Mouse (Mus musculus) kidney, embryonic 14.5 days (tissue): ENCODE results near the gene Rfng. TPM values are rescaled to one million over a fixed set of nuclear protein-coding genes. Genes with fewer than 3 reads are reported as not detected.

Source experiments
- ATAC-seq: fragments of 200-750 bp; cut with Nextera tagmentation; 2 replicates; pipeline ENCODE4 v1.8.0; 2017; ENCODE audit warnings: moderate number of reproducible peaks, mild to moderate bottlenecking, moderate TSS enrichment, moderate library complexity; ENCODE audit not compliant: low FRiP score, low TSS enrichment
- H3K27ac ChIP-seq: fragments of 300-500 bp; sonication (generic); 2 replicates; pipeline ENCODE4 v1.5.1; 2014; ENCODE audit warnings: low read depth, mild to moderate bottlenecking, low read length, moderate library complexity, mixed read lengths
- H3K27me3 ChIP-seq: fragments of 300-500 bp; sonication (generic); 2 replicates; pipeline ENCODE4 v1.6.1; 2014; ENCODE audit warnings: mild to moderate bottlenecking, low read length; ENCODE audit not compliant: control insufficient read depth, insufficient read depth
- H3K36me3 ChIP-seq: fragments of 300-500 bp; sonication (generic); 2 replicates; pipeline ENCODE4 v1.6.1; 2014; ENCODE audit warnings: low read length, mixed read lengths; ENCODE audit not compliant: control insufficient read depth, insufficient read depth
- H3K4me1 ChIP-seq: fragments of 300-500 bp; sonication (generic); 2 replicates; pipeline ENCODE4 v1.6.1; 2014; ENCODE audit warnings: low read length, mixed read lengths; ENCODE audit not compliant: control insufficient read depth, insufficient read depth
- H3K4me2 ChIP-seq: fragments of 300-500 bp; sonication (generic); replicated peaks from 2 replicates; pipeline ENCODE4 v1.6.1; 2014; ENCODE audit warnings: low read depth, mild to moderate bottlenecking, low read length
- H3K4me3 ChIP-seq: fragments of 300-500 bp; sonication (generic); 2 replicates; pipeline ENCODE4 v1.5.1; 2014; ENCODE audit warnings: mild to moderate bottlenecking, low read length
- H3K9ac ChIP-seq: fragments of 300-500 bp; sonication (generic); 2 replicates; pipeline ENCODE4 v1.6.1; 2014; ENCODE audit warnings: low read depth, mild to moderate bottlenecking, low read length, moderate library complexity
- H3K9me3 ChIP-seq: fragments of 300-500 bp; sonication (generic); 2 replicates; pipeline ENCODE4 v1.6.1; 2016; ENCODE audit warnings: low read length; ENCODE audit not compliant: control insufficient read depth
- WGBS: fragments of 180-500 bp; shearing (Covaris S2); extraction: QIAGEN DNeasy Blood & Tissue Kit; methylation state at CpG from one replicate; pipeline ENCODE4 v1.1.7; 2014; 5-methylcytosine and 5-hydroxymethylcytosine counted together
- polyA plus RNA-seq: library from polyadenylated mRNA; unstranded; fragments of >200 nt; fragmentation: Nextera tagmentation; extraction: Ambion mirVana; gene quantifications from 2 replicates; pipeline ENCODE4 v1.2.1, GENCODE M21; 2014

The Rfng gene
- polyA plus RNA-seq, 1 experiment from 2014 or later: 26.2 TPM

DNA sequence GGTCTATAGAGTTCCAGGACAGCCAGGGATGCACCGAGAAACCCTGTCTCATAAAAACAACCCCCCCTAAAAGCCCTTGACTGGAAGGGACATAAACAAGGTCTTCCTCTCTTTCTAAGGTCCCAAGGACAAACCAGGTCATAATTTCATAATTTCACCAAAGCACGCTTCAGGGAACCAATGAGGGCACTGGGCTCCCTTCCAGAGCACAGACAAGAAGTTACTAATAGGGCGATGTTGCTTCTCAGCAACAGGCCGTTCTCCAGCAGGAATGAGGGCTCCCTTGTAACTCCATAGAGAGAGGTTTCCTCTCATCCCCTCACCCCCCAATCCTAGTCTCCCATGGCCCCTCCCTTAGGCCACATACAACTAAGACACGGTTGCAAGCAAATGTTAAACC is 43.0 kb downstream of the Rfng start:
- H3K9ac ChIP-seq: no peak overlapping the region
- no peak overlapping the region for H3K27ac ChIP-seq
- H3K4me2 ChIP-seq: no peak overlapping the region
- no peaks in the 10 kb centered on the region for H3K27me3 ChIP-seq
- H3K4me1 ChIP-seq: no peaks in the 10 kb centered on the region
- no peak overlapping the region for H3K4me3 ChIP-seq
- no peaks in the 10 kb centered on the region for H3K36me3 ChIP-seq
- H3K9me3 ChIP-seq: no peaks in the 10 kb centered on the region
- ATAC-seq: no peak
- WGBS: 89% methylated on average over 5 of the region's 5 CpGs

DNA sequence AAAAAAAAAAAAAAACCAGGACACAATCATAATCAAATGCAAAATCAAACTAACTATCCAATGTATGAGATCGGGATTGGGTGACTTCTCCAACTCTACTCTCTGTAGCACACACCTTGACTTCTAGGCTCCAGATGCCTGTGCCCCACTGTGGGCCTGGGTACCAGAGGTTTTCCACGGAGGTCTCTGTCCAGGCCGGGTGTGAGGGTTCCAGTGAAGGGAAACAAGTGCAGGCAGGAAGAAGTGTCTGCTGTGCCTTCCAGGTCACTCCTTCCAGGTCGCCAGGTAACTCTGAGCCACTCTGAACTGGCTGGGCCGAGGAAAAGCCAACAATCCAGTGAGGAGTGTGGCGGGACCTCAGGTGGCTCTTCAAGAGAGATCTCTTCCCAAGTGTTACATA is 47.6 kb downstream of the Rfng start:
- H3K36me3 ChIP-seq: no peaks in the 10 kb centered on the region
- no peak for ATAC-seq
- no peak overlapping the region for H3K4me3 ChIP-seq
- H3K9ac ChIP-seq: no peak overlapping the region
- H3K4me1 ChIP-seq: 0 out of 2 replicates have a peak, but pooled peaks cover 5% of the 10 kb centered on the region
- no peak overlapping the region for H3K27ac ChIP-seq
- 69% methylated on average over 6 of the region's 6 CpGs for WGBS
- H3K9me3 ChIP-seq: no peaks in the 10 kb centered on the region
- H3K4me2 ChIP-seq: no peak overlapping the region
- H3K27me3 ChIP-seq: no peaks in the 10 kb centered on the region

- H3K27ac ChIP-seq: no peak overlapping the region
Observed at GRCm38 (mm10) chr11:120733521-120733920, 50.5 kb downstream of the Rfng start.

DNA sequence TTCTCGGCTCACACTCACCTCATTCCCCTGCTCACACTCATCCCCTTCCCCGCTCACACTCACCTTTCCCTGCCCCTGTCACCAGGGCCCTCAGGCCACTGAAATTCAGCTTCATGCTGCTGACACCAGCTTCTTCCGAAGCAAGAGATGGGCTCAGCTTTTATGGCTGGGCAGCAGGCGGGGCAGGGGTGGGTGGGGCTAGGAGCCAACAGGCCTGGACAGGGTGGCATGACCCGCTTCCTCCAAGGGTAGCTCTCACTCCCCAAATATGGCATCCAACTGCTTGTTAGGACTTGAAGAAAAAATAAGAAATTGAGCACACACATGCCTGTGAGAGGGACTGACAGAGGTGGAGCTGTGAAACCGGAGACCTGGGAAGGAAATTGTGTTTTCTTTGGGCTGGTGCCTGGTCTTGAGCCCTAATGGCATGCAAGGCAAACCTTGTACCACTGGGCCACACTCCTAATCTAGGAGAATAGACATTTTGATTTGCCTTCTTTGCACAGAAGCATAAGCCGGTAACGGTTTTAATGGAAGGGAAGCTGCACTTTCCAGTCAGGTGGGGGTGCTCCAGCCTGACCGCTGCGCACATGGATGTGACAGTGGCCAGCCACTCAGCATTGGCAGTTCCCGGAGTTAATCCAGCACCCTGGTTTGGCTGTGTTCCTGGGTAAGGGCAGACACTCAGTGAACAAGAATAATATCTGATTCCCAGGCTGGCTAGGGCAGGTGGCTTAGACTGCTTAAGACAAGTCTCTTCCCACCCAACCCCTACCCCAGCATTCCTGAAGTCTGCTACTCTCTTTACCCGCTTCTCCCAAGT is 51.9 kb downstream of the Rfng start, which contains the start of gene Cbr2:
TSS of gene Cbr2 (minus strand) at position 257 of the 823 bp plus-strand sequence.
- Histone ChIP-seq H3K27me3 (no peaks in the 10 kb centered on the region), H3K9me3 (no peaks in the 10 kb centered on the region), H3K9ac (no peak within 1 kb of the TSS), H3K4me1 (0 out of 2 replicates have a peak, but pooled peaks cover 5% of the 10 kb centered on the region), H3K4me3 (no peak within 1 kb of the TSS), H3K27ac (no peak within 1 kb of the TSS), H3K4me2 (no peak within 1 kb of the TSS), H3K36me3 (no peaks in the 10 kb centered on the region)
- 63% methylated on average over 12 of the region's 12 CpGs for WGBS
- no peak for ATAC-seq

More at GRCm38 (mm10) chr11:120733521-120733920, 50.5 kb downstream of the Rfng start:
- Histone ChIP-seq H3K4me3 (no peak overlapping the region), H3K9ac (no peak overlapping the region), H3K4me2 (no peak overlapping the region), H3K9me3 (no peaks in the 10 kb centered on the region), H3K27me3 (no peaks in the 10 kb centered on the region), H3K4me1 (0 out of 2 replicates have a peak, but pooled peaks cover 5% of the 10 kb centered on the region), H3K36me3 (no peaks in the 10 kb centered on the region)
- no peak for ATAC-seq
- WGBS: 57% methylated on average over 6 of the region's 6 CpGs

GRCm38 (mm10) chr11:120731395-120731794 is 52.6 kb downstream of the Rfng start:
- WGBS: 91% methylated on average over 1 of the region's 1 CpGs
- Histone ChIP-seq H3K36me3 (no peaks in the 10 kb centered on the region), H3K4me2 (no peak overlapping the region), H3K4me3 (no peak overlapping the region), H3K4me1 (peaks cover 8% of the 10 kb centered on the region; the same call in 1 of the 2 replicates), H3K27me3 (no peaks in the 10 kb centered on the region), H3K9me3 (no peaks in the 10 kb centered on the region), H3K9ac (no peak overlapping the region), H3K27ac (no peak overlapping the region)
- ATAC-seq: no peak

Other genes starting within 250 kb of the Rfng start
- gene Mcrip1, start 234.5 kb downstream of the Rfng start, polyA plus RNA-seq: 236 and 265 TPM in 2 replicates
- 0.58 and 0.89 TPM in 2 replicates for gene Ppp1r27, start 233.1 kb downstream of the Rfng start, polyA plus RNA-seq
- 558 and 716 TPM in 2 replicates for gene P4hb, start 211.0 kb downstream of the Rfng start, polyA plus RNA-seq
- gene Arhgdia, start 202.6 kb downstream of the Rfng start, polyA plus RNA-seq: 454 and 612 TPM in 2 replicates
- gene Alyref, start 185.8 kb downstream of the Rfng start, polyA plus RNA-seq: 594 and 799 TPM in 2 replicates
- 212 and 242 TPM in 2 replicates for gene Anapc11, start 185.8 kb downstream of the Rfng start, polyA plus RNA-seq
- 14.8 and 19.5 TPM in 2 replicates for gene Npb, start 175.7 kb downstream of the Rfng start, polyA plus RNA-seq
- 82.7 and 83.5 TPM in 2 replicates for gene Pcyt2, start 166.3 kb downstream of the Rfng start, polyA plus RNA-seq
- 23.8 and 28.6 TPM in 2 replicates for gene Sirt7, start 159.0 kb downstream of the Rfng start, polyA plus RNA-seq
- 26.9 and 27.9 TPM in 2 replicates for gene Mafg, start 150.6 kb downstream of the Rfng start, polyA plus RNA-seq
- 19.9 and 21.8 TPM in 2 replicates for gene Pycr1, start 140.4 kb downstream of the Rfng start, polyA plus RNA-seq
- gene Myadml2, start 136.0 kb downstream of the Rfng start, polyA plus RNA-seq: not detected in 2 replicates
- gene Notum, start 123.0 kb downstream of the Rfng start, polyA plus RNA-seq: 6.9 and 9.9 TPM in 2 replicates
- 107 and 124 TPM in 2 replicates for gene Aspscr1, start 111.2 kb downstream of the Rfng start, polyA plus RNA-seq
- 157 and 195 TPM in 2 replicates for gene Cenpx, start 70.5 kb downstream of the Rfng start, polyA plus RNA-seq
- gene Lrrc45, start 70.3 kb downstream of the Rfng start, polyA plus RNA-seq: 41.9 and 43.1 TPM in 2 replicates
- gene Rac3, start 62.7 kb downstream of the Rfng start, polyA plus RNA-seq: 5.0 and 28.7 TPM in 2 replicates
- gene Dcxr, start 56.9 kb downstream of the Rfng start, polyA plus RNA-seq: 21.1 and 23.2 TPM in 2 replicates
- 0.47 TPM in 1 of 2 replicates, not detected in the other for gene Cbr2, start 52.1 kb downstream of the Rfng start, polyA plus RNA-seq
- 5.2 and 7.9 TPM in 2 replicates for gene Hmga1b, start 21.4 kb downstream of the Rfng start, polyA plus RNA-seq
- 213 and 239 TPM in 2 replicates for gene Gps1, start 65 bp upstream of the Rfng start, polyA plus RNA-seq
- 58.2 and 80.3 TPM in 2 replicates for gene Dus1l, start 12.2 kb upstream of the Rfng start, polyA plus RNA-seq
- 54.9 and 79.9 TPM in 2 replicates for gene Fasn, start 40.3 kb upstream of the Rfng start, polyA plus RNA-seq
- gene Ccdc57, start 148.7 kb upstream of the Rfng start, polyA plus RNA-seq: 5.0 and 9.2 TPM in 2 replicates
- 21.8 and 21.9 TPM in 2 replicates for gene Slc16a3, start 164.3 kb upstream of the Rfng start, polyA plus RNA-seq
- 49.8 and 78.9 TPM in 2 replicates for gene Csnk1d, start 207.1 kb upstream of the Rfng start, polyA plus RNA-seq